Mouse (Mus musculus) embryonic facial prominence, embryonic 11.5 days (tissue): Measurements from ENCODE around the gene Grik5. TPM values are rescaled to one million over a fixed set of nuclear protein-coding genes. Genes with fewer than 3 reads are reported as not detected.

Experiments
- ATAC-seq: fragments of 200-750 bp; cut with Nextera tagmentation; replicated peaks from 2 replicates; pipeline ENCODE4 v1.8.0; 2017; ENCODE audit warnings: low read depth; ENCODE audit not compliant: insufficient number of reproducible peaks, low FRiP score, low TSS enrichment
- DNase-seq: peaks from one replicate; pipeline ENCODE4 v3.0.0-alpha.2; 2015; ENCODE audit warnings: low spot score
- H3K27ac ChIP-seq: fragments of 300-500 bp; sonication (generic); replicated peaks from 2 replicates; pipeline ENCODE4 v1.5.1; 2014; ENCODE audit warnings: mild to moderate bottlenecking, low read depth, low read length, control low read depth
- H3K27me3 ChIP-seq: fragments of 300-500 bp; sonication (generic); 2 replicates; pipeline ENCODE4 v1.6.1; 2014; ENCODE audit warnings: mild to moderate bottlenecking, low read length, moderate library complexity, mixed read lengths; ENCODE audit not compliant: control insufficient read depth, insufficient read depth
- H3K36me3 ChIP-seq: fragments of 300-500 bp; sonication (generic); replicated peaks from 2 replicates; pipeline ENCODE4 v1.6.1; 2014; ENCODE audit warnings: low read depth, mild to moderate bottlenecking, low read length, moderate library complexity, mixed read lengths; ENCODE audit not compliant: control insufficient read depth, insufficient read depth
- H3K4me1 ChIP-seq: fragments of 300-500 bp; sonication (generic); 2 replicates; pipeline ENCODE4 v1.6.1; 2014; ENCODE audit warnings: low read length, mixed read lengths; ENCODE audit not compliant: control insufficient read depth, insufficient read depth
- H3K4me2 ChIP-seq: fragments of 300-500 bp; sonication (generic); 2 replicates; pipeline ENCODE4 v1.6.1; 2014; ENCODE audit warnings: low read depth, mild to moderate bottlenecking, control low read depth, low read length, moderate library complexity
- H3K4me3 ChIP-seq: fragments of 300-500 bp; sonication (generic); 2 replicates; pipeline ENCODE4 v1.5.1; 2014; ENCODE audit warnings: low read depth, low read length, control low read depth
- H3K9ac ChIP-seq: fragments of 300-500 bp; sonication (generic); replicated peaks from 2 replicates; pipeline ENCODE4 v1.6.1; 2014; ENCODE audit warnings: mild to moderate bottlenecking, control low read depth, low read length
- H3K9me3 ChIP-seq: fragments of 300-500 bp; sonication (generic); replicated peaks from 2 replicates; pipeline ENCODE4 v1.6.1; 2016; ENCODE audit warnings: mild to moderate bottlenecking, low read length, inconsistent platforms, mixed read lengths; ENCODE audit not compliant: control insufficient read depth
- whole genome bisulfite sequencing: fragments of 180-500 bp; shearing (Covaris S2); extraction: QIAGEN DNeasy Blood & Tissue Kit; methylation state at CpG from one replicate; pipeline ENCODE4 v1.1.7; 2014; 5-methylcytosine and 5-hydroxymethylcytosine counted together
- polyA plus RNA-seq: library from polyadenylated mRNA; unstranded; fragments of >200 nt; fragmentation: Nextera tagmentation; extraction: Ambion mirVana; gene quantifications from 2 replicates; pipeline ENCODE4 v1.2.1, GENCODE M21; 2014

The Grik5 gene
- polyA plus RNA-seq, 1 experiment from 2014 or later: 5.7 TPM

GRCm38 (mm10) chr7:25087256-25087912, 15.2 kb upstream of the Grik5 start:
- WGBS: 45% methylated on average over 10 of the region's 10 CpGs
- Histone ChIP-seq H3K4me2 (no peak overlapping the region), H3K4me1 (peaks cover 2% of the 10 kb centered on the region; the same call in 1 of the 2 replicates), H3K27ac (no peak overlapping the region), H3K4me3 (no peak overlapping the region), H3K9me3 (no peaks in the 10 kb centered on the region), H3K27me3 (no peaks in the 10 kb centered on the region), H3K36me3 (peaks cover 7% of the 10 kb centered on the region), H3K9ac (no peak overlapping the region)
- DNase-seq: no peak
- peak; percentile 37; the same call in 1 of the 2 replicates for ATAC-seq

GRCm38 (mm10) chr7:25086656-25087055, 14.5 kb upstream of the Grik5 start:
- Histone ChIP-seq H3K4me3 (no peak overlapping the region), H3K27ac (no peak overlapping the region), H3K36me3 (peaks cover 10% of the 10 kb centered on the region), H3K9ac (no peak overlapping the region), H3K4me1 (peaks cover 2% of the 10 kb centered on the region; the same call in 1 of the 2 replicates), H3K4me2 (no peak overlapping the region), H3K9me3 (no peaks in the 10 kb centered on the region), H3K27me3 (no peaks in the 10 kb centered on the region)
- DNase-seq (no peak), ATAC-seq (no peak)
- 57% methylated on average over 3 of the region's 3 CpGs for whole genome bisulfite sequencing

GRCm38 (mm10) chr7:25084621-25085020, 12.5 kb upstream of the Grik5 start:
- Histone ChIP-seq H3K36me3 (peaks cover 26% of the 10 kb centered on the region), H3K4me3 (no peak overlapping the region), H3K4me2 (no peak overlapping the region), H3K9ac (no peak overlapping the region), H3K27ac (no peak overlapping the region), H3K27me3 (no peaks in the 10 kb centered on the region), H3K4me1 (peaks cover under 1% of the 10 kb centered on the region; the same call in 1 of the 2 replicates), H3K9me3 (no peaks in the 10 kb centered on the region)
- DNase-seq (no peak), ATAC-seq (no peak)
- WGBS: 88% methylated on average over 5 of the region's 5 CpGs

GRCm38 (mm10) chr7:25082510-25082909, 10.4 kb upstream of the Grik5 start:
- WGBS: 89% methylated on average over 4 of the region's 4 CpGs
- ATAC-seq: no peak

GRCm38 (mm10) chr7:25080431-25080830, 8.3 kb upstream of the Grik5 start:
- Histone ChIP-seq H3K27ac (no peak overlapping the region), H3K4me3 (no peak overlapping the region), H3K27me3 (no peaks in the 10 kb centered on the region), H3K36me3 (peaks cover 28% of the 10 kb centered on the region), H3K9ac (no peak overlapping the region), H3K4me1 (no peaks in the 10 kb centered on the region), H3K9me3 (no peaks in the 10 kb centered on the region), H3K4me2 (no peak overlapping the region)
- WGBS: 92% methylated on average over 13 of the region's 13 CpGs
- DNase-seq (no peak), ATAC-seq (no peak)

More at GRCm38 (mm10) chr7:25082510-25082909, 10.4 kb upstream of the Grik5 start:
- H3K4me2 ChIP-seq: no peak overlapping the region
- H3K4me3 ChIP-seq: no peak overlapping the region
- H3K27me3 ChIP-seq: no peaks in the 10 kb centered on the region
- H3K36me3 ChIP-seq: peaks cover 28% of the 10 kb centered on the region
- no peak overlapping the region for H3K9ac ChIP-seq
- peak; percentile 58 for DNase-seq
- H3K9me3 ChIP-seq: no peaks in the 10 kb centered on the region
- no peaks in the 10 kb centered on the region for H3K4me1 ChIP-seq
- no peak overlapping the region for H3K27ac ChIP-seq

- Histone ChIP-seq H3K36me3 (peaks cover 28% of the 10 kb centered on the region), H3K27ac (no peak overlapping the region), H3K4me2 (no peak overlapping the region), H3K4me1 (no peaks in the 10 kb centered on the region), H3K27me3 (no peaks in the 10 kb centered on the region), H3K9ac (no peak overlapping the region), H3K9me3 (no peaks in the 10 kb centered on the region), H3K4me3 (no peak overlapping the region)
- 86% methylated on average over 12 of the region's 12 CpGs for WGBS
- DNase-seq (no peak), ATAC-seq (no peak)
Observed at GRCm38 (mm10) chr7:25079496-25080026, 7.4 kb upstream of the Grik5 start.

GRCm38 (mm10) chr7:25077414-25077755, 5.2 kb upstream of the Grik5 start:
- Histone ChIP-seq H3K9ac (peak overlapping the region; percentile 91), H3K4me1 (no peaks in the 10 kb centered on the region), H3K27me3 (no peaks in the 10 kb centered on the region), H3K27ac (peak overlapping the region; percentile 92), H3K36me3 (peaks cover 20% of the 10 kb centered on the region), H3K4me3 (peak overlapping the region; percentile 93), H3K9me3 (no peaks in the 10 kb centered on the region), H3K4me2 (peak overlapping the region; percentile 71)
- DNase-seq (no peak), ATAC-seq (peak; percentile 47)
- WGBS: under 1% methylated on average over 32 of the region's 33 CpGs

- H3K36me3 ChIP-seq: peaks cover 20% of the 10 kb centered on the region
- H3K4me3 ChIP-seq: peak overlapping the region; percentile 93
- WGBS: under 1% methylated on average over 56 of the region's 56 CpGs
- peak overlapping the region; percentile 91 for H3K9ac ChIP-seq
- H3K4me2 ChIP-seq: peak overlapping the region; percentile 59
- peak overlapping the region; percentile 92 for H3K27ac ChIP-seq
- H3K27me3 ChIP-seq: no peaks in the 10 kb centered on the region
- peak; percentile 98 for DNase-seq
- peak; percentile 97 for ATAC-seq
- no peaks in the 10 kb centered on the region for H3K4me1 ChIP-seq
- H3K9me3 ChIP-seq: no peaks in the 10 kb centered on the region
Observed at GRCm38 (mm10) chr7:25076663-25077413, 4.7 kb upstream of the Grik5 start.
